Mouse (Mus musculus): ENCODE data around the gene Ifna5.
A peak's percentile ranks its signal among the peaks of the same experiment; 100 is the strongest.
"Not testable (repeated sequence)": the region's sequence is repeated elsewhere in the genome, so short reads cannot be mapped to it uniquely, and the experiment has no call there.

Gene Ifna5

DNA sequence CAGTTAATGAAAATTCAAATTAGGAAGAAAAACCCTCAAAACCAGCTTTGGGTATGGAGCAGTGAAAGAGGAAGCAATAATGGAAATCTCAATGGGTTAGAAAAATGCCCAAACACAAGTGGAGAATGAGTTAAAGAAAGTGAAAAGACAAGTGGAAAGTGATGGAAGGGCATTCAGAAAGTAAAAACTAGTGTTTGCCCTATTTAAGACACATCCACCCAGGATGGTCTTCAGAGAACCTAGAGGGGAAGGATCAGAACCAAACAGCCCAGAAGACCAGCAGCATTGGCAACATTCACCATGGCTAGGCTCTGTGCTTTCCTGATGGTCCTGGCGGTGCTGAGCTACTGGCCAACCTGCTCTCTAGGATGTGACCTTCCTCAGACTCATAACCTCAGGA, at the start of gene Ifna5:
Gene Ifna5, plus strand, starts transcription at position 301 of the 400 bp plus-strand sequence.
- DNase-seq (ENCODE audit: low spot score in 2 of 2) = not testable (repeated sequence)

- DNase-seq (ENCODE audit: low spot score in 2 of 2) = peak; percentile 30 to 47
Observed at GRCm38 (mm10) chr4:88788402-88788801, 46.9 kb upstream of the Ifna5 start, which contains the start of gene Gm13277. Gene Gm13277, plus strand, starts transcription at chr4:88788632.

DNA sequence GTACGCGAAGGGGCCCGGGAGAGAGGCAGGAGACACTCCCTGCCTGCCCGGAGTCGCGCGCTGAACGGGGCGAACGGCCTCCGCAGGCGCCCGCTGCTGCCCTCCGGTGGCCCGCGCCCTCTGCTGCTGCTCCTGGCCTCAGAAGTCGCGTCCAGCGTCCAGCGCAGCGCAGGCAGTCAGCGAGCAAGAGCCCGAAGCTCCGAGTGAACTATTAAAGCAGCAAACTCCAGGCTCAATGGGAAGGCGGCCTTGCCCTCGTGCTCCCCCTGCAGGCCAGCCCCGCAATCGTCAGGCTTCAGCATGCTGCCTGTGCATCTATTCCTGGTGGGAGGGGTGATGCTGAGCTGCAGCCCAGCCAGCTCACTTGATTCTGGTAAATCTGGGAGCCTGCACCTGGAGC, 44.1 kb upstream of the Ifna5 start, which contains the start of gene Gm13278:
Gene Gm13278, plus strand, starts transcription at position 301 of the 400 bp plus-strand sequence.
- not testable (repeated sequence) for DNase-seq (ENCODE audit: low spot score in 2 of 2)

GRCm38 (mm10) chr4:88793936-88794675, 41.2 kb upstream of the Ifna5 start, which contains the start of gene Gm13275:
Gene Gm13275, plus strand, starts transcription at chr4:88794487.
- DNase-seq (ENCODE audit: low spot score in 2 of 2) = peak; percentile 34 to 58

GRCm38 (mm10) chr4:88797097-88797496, 38.2 kb upstream of the Ifna5 start, which contains the start of gene Gm13279:
Gene Gm13279, plus strand, starts transcription at chr4:88797397.
- not testable (repeated sequence) for DNase-seq (ENCODE audit: low spot score in 2 of 2)

GRCm38 (mm10) chr4:88799365-88799764, 36.0 kb upstream of the Ifna5 start, which contains the start of gene Gm13285:
Gene Gm13285, plus strand, starts transcription at chr4:88799665.
- not testable (repeated sequence) for DNase-seq (ENCODE audit: low spot score in 2 of 2)

GRCm38 (mm10) chr4:88802954-88803353, 32.4 kb upstream of the Ifna5 start, which contains the start of gene Gm13287:
Gene Gm13287, plus strand, starts transcription at chr4:88803254.
- not testable (repeated sequence) for DNase-seq (ENCODE audit: low spot score in 2 of 2)

DNA sequence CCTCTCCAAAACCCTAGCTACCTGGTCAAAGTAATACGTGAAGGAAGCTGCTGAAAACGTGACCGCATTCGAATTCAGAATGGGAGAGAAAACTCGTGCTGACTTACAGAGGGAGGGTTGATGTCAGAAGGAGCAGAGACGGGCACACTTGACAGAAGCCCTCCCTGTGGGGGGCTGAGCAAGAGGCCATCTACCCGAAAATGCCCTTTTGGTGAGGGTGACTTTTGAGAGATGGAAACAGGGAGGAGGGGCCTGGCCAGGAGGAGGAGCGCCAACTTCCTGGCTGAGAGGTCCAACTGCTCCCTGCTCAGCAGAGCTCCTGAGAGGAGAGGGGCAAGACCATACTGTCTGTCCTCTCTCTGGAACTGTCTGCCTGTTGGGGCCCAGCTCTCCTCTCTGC, 30.1 kb upstream of the Ifna5 start, which contains the start of gene Gm13288:
Gene Gm13288, plus strand, starts transcription at position 301 of the 400 bp plus-strand sequence.
- DNase-seq (ENCODE audit: low spot score in 2 of 2) = not testable (repeated sequence)

GRCm38 (mm10) chr4:88805761-88806160, 29.6 kb upstream of the Ifna5 start:
- not testable (repeated sequence) for DNase-seq (ENCODE audit: low spot score in 2 of 2)

DNA sequence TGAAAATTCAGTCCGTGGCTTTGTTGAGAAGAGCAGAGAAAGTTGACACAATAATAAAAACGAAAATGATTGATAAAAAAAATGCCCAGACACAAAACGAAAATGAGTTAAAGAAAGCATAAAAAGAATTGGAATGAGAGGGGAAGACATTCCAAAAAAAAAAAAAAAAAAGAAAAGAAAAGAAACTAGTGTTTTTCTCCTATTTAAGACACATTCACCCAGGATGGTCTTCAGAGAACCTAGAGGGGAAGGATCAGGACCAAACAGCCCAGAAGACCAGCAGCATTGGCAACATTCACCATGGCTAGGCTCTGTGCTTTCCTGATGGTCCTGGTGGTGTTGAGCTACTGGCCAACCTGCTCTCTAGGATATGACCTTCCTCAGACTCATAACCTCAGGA, 19.4 kb upstream of the Ifna5 start, which contains the start of gene Ifna7:
Gene Ifna7, plus strand, starts transcription at position 301 of the 400 bp plus-strand sequence.
- no peak for DNase-seq (ENCODE audit: low spot score in 2 of 2)

DNA sequence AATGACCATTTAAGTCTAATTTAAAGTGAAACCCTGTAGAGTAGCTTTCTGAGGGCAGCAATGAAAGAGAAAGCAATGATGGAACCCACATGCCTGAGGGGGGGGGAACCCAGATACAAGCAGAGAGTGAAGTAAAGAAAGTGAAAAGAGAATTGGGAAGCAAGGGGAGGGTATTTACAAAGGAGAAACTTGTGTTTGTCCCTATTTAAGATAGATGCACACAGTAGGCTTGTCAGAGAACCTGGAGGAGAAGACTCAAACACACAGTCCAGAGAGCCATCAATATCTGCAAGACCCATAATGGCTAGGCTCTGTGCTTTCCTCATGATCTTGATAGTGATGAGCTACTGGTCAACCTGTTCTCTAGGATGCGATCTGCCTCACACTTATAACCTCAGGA, 15.7 kb upstream of the Ifna5 start, which contains the start of gene Ifna11:
Gene Ifna11, plus strand, starts transcription at position 301 of the 400 bp plus-strand sequence.
- DNase-seq (ENCODE audit: low spot score in 2 of 2) = no peak

DNA sequence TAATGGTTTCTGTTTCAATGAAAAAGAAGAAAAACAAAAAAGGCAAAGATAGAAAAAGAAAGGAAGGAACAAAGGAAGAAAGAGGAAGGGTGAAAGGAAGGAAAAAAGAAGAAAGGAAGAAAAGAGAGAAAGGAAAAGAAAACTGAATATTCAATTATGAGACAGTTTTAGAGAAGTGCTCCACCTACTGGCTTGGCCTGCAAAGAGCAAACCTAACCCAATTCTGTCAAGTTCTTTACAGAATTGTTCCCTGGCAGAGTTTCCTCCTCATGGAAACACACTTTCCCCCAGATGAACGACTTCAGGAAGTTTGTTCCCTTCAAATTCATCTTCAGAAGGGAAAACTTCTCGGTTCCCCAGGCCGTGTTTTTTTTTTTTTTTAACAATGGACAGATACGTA, 12.3 kb upstream of the Ifna5 start:
- no peak for DNase-seq (ENCODE audit: low spot score in 2 of 2)

DNA sequence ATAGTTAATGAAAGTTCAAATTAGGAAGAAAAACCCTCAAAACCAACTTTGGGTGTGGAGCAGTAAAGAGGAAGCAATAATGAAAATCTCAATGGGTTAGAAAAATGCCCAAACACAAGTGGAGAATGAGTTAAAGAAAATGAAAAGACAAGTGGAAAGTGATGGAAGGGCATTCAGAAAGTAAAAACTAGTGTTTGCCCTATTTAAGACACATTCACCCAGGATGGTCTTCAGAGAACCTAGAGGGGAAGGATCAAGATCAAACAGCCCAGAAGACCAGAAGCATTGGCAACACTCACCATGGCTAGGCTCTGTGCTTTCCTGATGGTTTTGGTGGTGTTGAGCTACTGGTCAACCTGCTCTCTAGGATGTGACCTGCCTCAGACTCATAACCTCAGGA, 8.2 kb upstream of the Ifna5 start, which contains the start of gene Ifna6:
Gene Ifna6, plus strand, starts transcription at position 301 of the 400 bp plus-strand sequence.
- DNase-seq (ENCODE audit: low spot score in 2 of 2) = not testable (repeated sequence)

DNA sequence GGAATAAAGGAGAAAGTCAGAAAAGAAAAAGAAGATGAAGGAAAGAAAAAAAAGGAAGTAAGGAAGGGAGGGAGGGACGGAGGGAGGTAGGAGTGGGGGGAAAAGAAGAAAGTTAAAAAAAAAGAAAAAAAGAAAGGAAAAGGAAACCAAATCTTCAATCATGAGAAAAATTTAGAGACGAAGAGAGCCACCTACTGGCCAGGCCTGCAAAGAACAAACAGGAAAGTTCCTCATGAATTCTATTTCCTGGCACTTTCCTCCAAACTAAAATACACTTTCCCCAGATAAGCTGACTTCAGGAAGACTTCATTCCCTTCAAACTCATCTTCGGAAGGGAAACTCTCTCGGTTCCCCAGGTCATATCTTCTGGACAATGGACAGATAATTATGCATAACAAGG, 4.8 kb upstream of the Ifna5 start:
- DNase-seq (ENCODE audit: low spot score in 2 of 2) = no peak

DNA sequence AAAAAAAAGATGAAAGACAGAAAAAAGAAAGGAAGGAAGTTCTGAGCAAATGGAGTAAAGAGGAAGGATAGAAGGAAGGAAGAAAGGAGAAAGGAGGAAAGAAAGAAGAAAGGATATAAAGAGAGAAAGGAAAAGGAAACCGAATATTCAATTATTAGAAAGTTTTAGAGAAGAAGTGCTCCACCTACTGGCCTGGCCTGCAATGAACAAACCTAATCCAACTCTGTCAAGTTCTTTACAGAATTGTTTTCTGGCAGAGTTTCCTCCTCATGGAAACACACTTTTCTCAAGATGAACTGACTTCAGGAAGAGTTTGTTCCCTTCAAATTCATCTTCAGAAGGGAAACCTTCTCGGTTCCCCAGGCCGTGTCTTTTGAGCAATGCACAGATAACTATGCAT, 3.5 kb downstream of the Ifna5 start:
- DNase-seq (ENCODE audit: low spot score in 2 of 2) = no peak

- DNase-seq (ENCODE audit: low spot score in 2 of 2) = no peak
Observed at GRCm38 (mm10) chr4:88840058-88840457, 4.7 kb downstream of the Ifna5 start.

GRCm38 (mm10) chr4:88841438-88841911, 6.2 kb downstream of the Ifna5 start, which contains the start of gene Ifna4:
Gene Ifna4, plus strand, starts transcription at chr4:88841861.
- no peak for DNase-seq (ENCODE audit: low spot score in 2 of 2)

- DNase-seq (ENCODE audit: low spot score in 2 of 2) = no peak
Observed at GRCm38 (mm10) chr4:88845334-88845733, 10.0 kb downstream of the Ifna5 start.

- no peak for DNase-seq (ENCODE audit: low spot score in 2 of 2)
Observed at GRCm38 (mm10) chr4:88849698-88850097, 14.4 kb downstream of the Ifna5 start, which contains the start of gene Ifna1. Gene Ifna1, plus strand, starts transcription at chr4:88850087.

- DNase-seq (ENCODE audit: low spot score in 2 of 2) = no peak
Observed at GRCm38 (mm10) chr4:88851026-88851763, 15.9 kb downstream of the Ifna5 start.

- DNase-seq (ENCODE audit: low spot score in 2 of 2) = no peak
Observed at GRCm38 (mm10) chr4:88859214-88859613, 23.9 kb downstream of the Ifna5 start.

DNA sequence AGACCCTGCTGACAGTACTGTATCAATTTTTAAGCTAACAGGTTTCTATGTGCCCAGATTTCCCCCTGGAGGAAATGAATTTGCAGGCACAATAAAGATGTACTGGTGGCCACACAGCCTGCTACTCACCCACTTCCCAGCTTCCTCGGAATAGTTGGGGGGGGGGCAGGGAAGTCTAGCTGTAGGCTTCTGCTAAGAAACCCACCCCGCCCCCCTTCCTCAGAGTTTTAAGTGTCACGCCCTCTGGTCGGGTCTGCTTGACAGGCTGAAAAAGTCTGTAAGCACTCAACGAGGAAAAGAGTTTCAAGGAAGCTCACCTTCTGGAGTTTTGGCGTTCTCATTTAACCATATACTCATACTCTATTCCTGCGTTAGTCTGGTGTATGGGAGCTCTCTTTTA, 28.0 kb downstream of the Ifna5 start:
- DNase-seq (ENCODE audit: low spot score in 2 of 2) = no peak

Measured in spleen, postnatal 14 days (tissue).